Mouse (Mus musculus) CH12.LX (cell line): Measurements from ENCODE around the gene Nppa. TPM values are rescaled to one million over a fixed set of nuclear protein-coding genes. Genes with fewer than 3 reads are reported as not detected.

Experiments
- DNase-seq: peaks from one replicate; pipeline ENCODE4 v3.0.0-alpha.2; 2013; ENCODE audit errors: extremely low read depth
- H3K27ac ChIP-seq: 2 replicates; pipeline ENCODE4 v1.5.1; 2012; ENCODE audit warnings: low read depth, mild to moderate bottlenecking, control low read depth, moderate library complexity; ENCODE audit not compliant: insufficient read depth
- H3K27me3 ChIP-seq: replicated peaks from 2 replicates; pipeline ENCODE3; 2012; ENCODE audit warnings: inconsistent platforms
- H3K36me3 ChIP-seq, 2 experiments: replicated peaks in 1 of 2; 2 replicates each; pipeline versions ENCODE3 to v1.6.1; 2012; ENCODE audit warnings: inconsistent platforms in 1 of 2, low read length in 1 of 2, mild to moderate bottlenecking in 1 of 2, mixed read lengths in 1 of 2, moderate library complexity in 1 of 2; ENCODE audit not compliant: control insufficient read depth in 1 of 2, insufficient read depth in 1 of 2
- H3K4me1 ChIP-seq, 2 experiments: 2 replicates each; pipeline ENCODE4 v1.6.1; 2012; ENCODE audit warnings: inconsistent platforms in 1 of 2, moderate library complexity in 1 of 2; ENCODE audit not compliant: insufficient read depth in 2 of 2, control insufficient read depth in 1 of 2
- H3K4me2 ChIP-seq: 2 replicates; pipeline ENCODE4 v1.6.1; 2012; ENCODE audit warnings: low read depth, mild to moderate bottlenecking, control low read depth; ENCODE audit not compliant: poor library complexity, insufficient read depth, severe bottlenecking
- H3K4me3 ChIP-seq, 3 experiments: fragments of 150-350 bp in 1 of 3; sonication (generic) in 1 of 3; replicated peaks in 1 of 3; 2 replicates each; pipeline versions ENCODE3 to v1.5.1; 2011 to 2012; ENCODE audit warnings: low read depth in 2 of 3, low read length in 2 of 3, mild to moderate bottlenecking in 2 of 3, moderate library complexity in 2 of 3, control low read depth in 1 of 3, improper control_type of control experiment in 1 of 3, inconsistent platforms in 1 of 3, mixed read lengths in 1 of 3; ENCODE audit not compliant: poor library complexity in 1 of 3
- H3K79me2 ChIP-seq: replicated peaks from 2 replicates; pipeline ENCODE4 v1.6.1; 2012; ENCODE audit warnings: mild to moderate bottlenecking, moderate library complexity; ENCODE audit not compliant: control insufficient read depth, poor library complexity, insufficient read depth, severe bottlenecking; ENCODE audit errors: extremely low read depth
- H3K9ac ChIP-seq: 2 replicates; pipeline ENCODE4 v1.6.1; 2012; ENCODE audit warnings: low read depth, mild to moderate bottlenecking, control low read depth, moderate library complexity; ENCODE audit not compliant: insufficient read depth
- H3K9me3 ChIP-seq: replicated peaks from 2 replicates; pipeline ENCODE3; 2012; ENCODE audit warnings: low read length, inconsistent platforms, mixed read lengths
- CHD1 ChIP-seq: IDR thresholded peaks from 2 replicates; pipeline ENCODE4 v1.6.1; 2012; ENCODE audit warnings: low read depth, low read length, improper control_type of control experiment, inconsistent platforms
- E2F4 ChIP-seq: IDR thresholded peaks from 2 replicates; pipeline ENCODE4 v1.6.1; 2011; ENCODE audit warnings: low read depth, low read length, improper control_type of control experiment; ENCODE audit not compliant: insufficient replicate concordance
- ELF1 ChIP-seq: IDR thresholded peaks from 2 replicates; pipeline ENCODE4 v1.6.1; 2014; ENCODE audit warnings: low read depth, mild to moderate bottlenecking, inconsistent platforms, low read length, improper control_type of control experiment
- ETS1 ChIP-seq: conservative IDR thresholded peaks from 2 replicates; pipeline ENCODE4 v1.6.1; 2012; ENCODE audit warnings: low read depth, mild to moderate bottlenecking, inconsistent platforms, low read length, improper control_type of control experiment, moderate library complexity
- HCFC1 ChIP-seq: IDR thresholded peaks from 2 replicates; pipeline ENCODE4 v1.6.1; 2012; ENCODE audit warnings: low read depth, mild to moderate bottlenecking, inconsistent platforms, low read length, improper control_type of control experiment
- IRF4 ChIP-seq: IDR thresholded peaks from 2 replicates; pipeline ENCODE4 v1.6.1; 2014; ENCODE audit warnings: low read depth, mild to moderate bottlenecking, inconsistent platforms, low read length, improper control_type of control experiment
- JUND ChIP-seq: conservative IDR thresholded peaks from 2 replicates; pipeline ENCODE4 v1.6.1; 2011; ENCODE audit warnings: low read depth, low read length, improper control_type of control experiment
- MAZ ChIP-seq: IDR thresholded peaks from 2 replicates; pipeline ENCODE4 v1.6.1; 2012; ENCODE audit warnings: low read depth, mild to moderate bottlenecking, inconsistent platforms, low read length, improper control_type of control experiment, moderate library complexity
- MEF2A ChIP-seq: IDR thresholded peaks from 2 replicates; pipeline ENCODE4 v1.6.1; 2014; ENCODE audit warnings: low read depth, mild to moderate bottlenecking, inconsistent platforms, low read length, improper control_type of control experiment, borderline replicate concordance
- MYC ChIP-seq: IDR thresholded peaks from 2 replicates; pipeline ENCODE4 v1.6.1; 2011; ENCODE audit warnings: low read depth, mild to moderate bottlenecking, improper control_type of control experiment, low read length
- NELFE ChIP-seq: IDR thresholded peaks from 2 replicates; pipeline ENCODE4 v1.6.1; 2011; ENCODE audit warnings: low read depth, low read length, improper control_type of control experiment
- NRF1 ChIP-seq: IDR thresholded peaks from 2 replicates; pipeline ENCODE4 v1.6.1; 2014; ENCODE audit warnings: low read depth, mild to moderate bottlenecking, inconsistent platforms, low read length, improper control_type of control experiment, moderate library complexity
- POLR2A ChIP-seq: IDR thresholded peaks from 2 replicates; pipeline ENCODE4 v1.6.1; 2011; ENCODE audit warnings: low read depth, mild to moderate bottlenecking, improper control_type of control experiment, low read length
- POLR2AphosphoS2 ChIP-seq: IDR thresholded peaks from 2 replicates; pipeline ENCODE4 v1.6.1; 2011; ENCODE audit warnings: low read depth, low read length, improper control_type of control experiment
- RAD21 ChIP-seq: IDR thresholded peaks from 2 replicates; pipeline ENCODE4 v1.6.1; 2011; ENCODE audit warnings: low read depth, mild to moderate bottlenecking, low read length, improper control_type of control experiment, moderate library complexity
- RCOR1 ChIP-seq: conservative IDR thresholded peaks from 2 replicates; pipeline ENCODE4 v1.6.1; 2012; ENCODE audit warnings: low read depth, mild to moderate bottlenecking, inconsistent platforms, low read length, improper control_type of control experiment
- SIN3A ChIP-seq: IDR thresholded peaks from 2 replicates; pipeline ENCODE4 v1.6.1; 2012; ENCODE audit warnings: low read length, improper control_type of control experiment, inconsistent platforms
- SMC3 ChIP-seq: IDR thresholded peaks from 2 replicates; pipeline ENCODE4 v1.6.1; 2011; ENCODE audit warnings: low read depth, low read length, improper control_type of control experiment
- UBTF ChIP-seq: IDR thresholded peaks from 2 replicates; pipeline ENCODE4 v1.6.1; 2012; ENCODE audit warnings: low read depth, mild to moderate bottlenecking, inconsistent platforms, low read length, improper control_type of control experiment, moderate library complexity
- USF1 ChIP-seq: IDR thresholded peaks from 2 replicates; pipeline ENCODE4 v1.6.1; 2014; ENCODE audit warnings: low read depth, mild to moderate bottlenecking, inconsistent platforms, low read length, improper control_type of control experiment
- ZMIZ1 ChIP-seq: IDR thresholded peaks from 2 replicates; pipeline ENCODE4 v1.6.1; 2012; ENCODE audit warnings: low read depth, mild to moderate bottlenecking, inconsistent platforms, low read length, improper control_type of control experiment
- ZNF384 ChIP-seq: IDR thresholded peaks from 2 replicates; pipeline ENCODE4 v1.6.1; 2012; ENCODE audit warnings: low read depth, low read length, improper control_type of control experiment, inconsistent platforms
- dilution Hi-C: fragments of 300-500 bp; cut with MboI; formaldehyde crosslinking; loops from 2 replicates; pipeline ENCODE4 v1.14.3; 2020; ENCODE audit warnings: low sequenced_read_pairs; ENCODE audit not compliant: extremely low pct_unique_long_range_greater_than_20kb, extremely low pct_ligation_motif_present
- in situ Hi-C: fragments of 300-500 bp; cut with MboI; formaldehyde crosslinking; loops from 3 replicates; pipeline ENCODE4 v1.14.3; 2019; ENCODE audit warnings: low sequenced_read_pairs, low pct_ligation_motif_present, low pct_unique_long_range_greater_than_20kb, mixed read lengths
- polyA plus RNA-seq: library from polyadenylated mRNA; unstranded; fragments of >175 nt; gene quantifications from 2 replicates; pipeline ENCODE4 v1.2.1, GENCODE M21; 2012; ENCODE audit warnings: low read depth; ENCODE audit not compliant: insufficient read length
- total RNA-seq, 2 experiments: library from RNA; depleted of rRNA; stranded (reverse); fragments of 300-350 nt in 1 of 2; fragments of >200 nt in 1 of 2; gene quantifications; 2 replicates each; pipeline ENCODE4 v1.2.3; 2012 to 2014

Nppa gene
- total and polyA plus RNA-seq, 3 experiments, result not detected

GRCm38 (mm10) chr4:147976237-147976636 lies 24.3 kb upstream of the Nppa start:
- dilution Hi-C loops (no loop called here), in situ Hi-C loops (no loop called here)
- TF ChIP-seq NELFE (no peak), RAD21 (no peak), ETS1 (no peak), IRF4 (no peak)
- Histone ChIP-seq H3K4me3 (no peak overlapping the region), H3K36me3 (no peaks in the 10 kb centered on the region), H3K79me2 (no peaks in the 10 kb centered on the region), H3K9me3 (peaks cover 21% of the 10 kb centered on the region), H3K4me2 (no peak overlapping the region), H3K27me3 (peaks cover 66% of the 10 kb centered on the region), H3K9ac (no peak overlapping the region), H3K27ac (no peak overlapping the region), H3K4me1 (no peaks in the 10 kb centered on the region)
- DNase-seq, result no peak

- H3K4me1 ChIP-seq, result no peaks in the 10 kb centered on the region
- TF ChIP-seq SMC3 (no peak), UBTF (no peak), JUND (no peak), HCFC1 (no peak), MAZ (no peak), E2F4 (no peak), USF1 (no peak), ZNF384 (no peak), MYC (no peak), ZMIZ1 (no peak), SIN3A (no peak), ELF1 (no peak), NRF1 (no peak), POLR2A (no peak), CHD1 (no peak), RCOR1 (no peak), POLR2AphosphoS2 (no peak), MEF2A (no peak), RAD21 (no peak)
- TF ChIP-seq, all 38 proteins: peak for 0
- H3K27me3 ChIP-seq, result peaks cover 73% of the 10 kb centered on the region
- H3K79me2 ChIP-seq, result no peaks in the 10 kb centered on the region
- H3K9ac ChIP-seq, result no peak overlapping the region
- H3K9me3 ChIP-seq, result peaks cover 18% of the 10 kb centered on the region
- DNase-seq, result no peak
- no peak overlapping the region for H3K4me3 ChIP-seq
- no peaks in the 10 kb centered on the region for H3K36me3 ChIP-seq
- no peak overlapping the region for H3K27ac ChIP-seq
- dilution Hi-C loops (no loop called here), in situ Hi-C loops (no loop called here)
- H3K4me2 ChIP-seq, result no peak overlapping the region
These were observed 22.8 kb upstream of the Nppa start for GRCm38 (mm10) chr4:147977726-147978125.
